Mouse (Mus musculus) spleen, adult 12 weeks (tissue): ENCODE data around the gene Padi1.
A peak's percentile ranks its signal among the peaks of the same experiment; 100 is the strongest.

Experiments used
- DNase-seq: peaks from one replicate; pipeline ENCODE4 v3.0.0; 2022; ENCODE audit warnings: low spot score

Gene Padi1

DNA sequence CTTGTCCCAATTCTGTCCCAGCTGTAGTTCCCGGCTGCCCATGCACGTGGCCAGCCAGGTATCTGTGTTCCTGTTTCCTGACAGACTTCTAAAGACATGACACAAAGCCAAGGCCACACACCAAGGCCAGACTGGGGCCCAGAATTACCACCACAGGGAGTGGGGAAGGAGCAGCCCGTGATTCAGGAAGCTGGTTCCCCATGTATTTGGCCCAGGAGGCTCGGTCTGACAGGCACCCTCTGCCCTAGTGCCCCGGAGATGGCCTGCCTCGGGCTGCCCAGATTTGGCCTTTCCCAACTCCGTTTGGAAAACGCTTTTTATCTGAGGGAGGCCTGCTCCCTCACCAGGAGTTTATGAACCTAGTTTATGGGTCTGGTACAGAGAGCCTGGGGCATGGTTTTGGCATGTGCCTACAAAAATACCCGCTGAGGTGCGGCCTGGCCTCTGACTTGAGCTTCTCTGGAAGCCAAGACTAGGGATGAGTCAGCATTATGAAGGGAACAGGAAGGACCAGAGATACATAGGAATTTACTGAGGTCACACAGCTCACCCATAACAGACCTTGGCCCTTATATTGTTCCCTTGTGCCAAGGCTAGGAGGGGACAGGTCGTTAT, 16.6 kb upstream of the Padi1 start:
- DNase-seq, result no peak

DNA sequence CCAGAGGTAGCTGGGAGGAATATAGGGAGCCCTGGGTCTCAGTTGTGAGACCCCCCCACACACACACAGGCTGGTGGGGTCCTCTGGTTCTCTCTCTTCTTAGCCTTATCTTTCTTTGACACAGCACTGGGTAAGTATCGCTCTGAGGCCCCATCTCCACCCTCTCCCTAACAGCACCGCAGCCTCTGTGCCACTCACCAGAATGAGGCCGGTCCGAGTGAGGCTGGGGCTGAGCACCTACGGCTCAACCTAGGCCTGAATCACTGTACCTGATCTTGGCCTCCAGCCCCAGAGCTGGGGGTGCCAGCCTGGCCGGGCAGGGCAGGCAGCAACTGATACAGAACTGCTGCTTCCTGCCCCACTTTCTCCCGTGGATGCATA, 15.2 kb upstream of the Padi1 start:
- DNase-seq, result no peak

DNA sequence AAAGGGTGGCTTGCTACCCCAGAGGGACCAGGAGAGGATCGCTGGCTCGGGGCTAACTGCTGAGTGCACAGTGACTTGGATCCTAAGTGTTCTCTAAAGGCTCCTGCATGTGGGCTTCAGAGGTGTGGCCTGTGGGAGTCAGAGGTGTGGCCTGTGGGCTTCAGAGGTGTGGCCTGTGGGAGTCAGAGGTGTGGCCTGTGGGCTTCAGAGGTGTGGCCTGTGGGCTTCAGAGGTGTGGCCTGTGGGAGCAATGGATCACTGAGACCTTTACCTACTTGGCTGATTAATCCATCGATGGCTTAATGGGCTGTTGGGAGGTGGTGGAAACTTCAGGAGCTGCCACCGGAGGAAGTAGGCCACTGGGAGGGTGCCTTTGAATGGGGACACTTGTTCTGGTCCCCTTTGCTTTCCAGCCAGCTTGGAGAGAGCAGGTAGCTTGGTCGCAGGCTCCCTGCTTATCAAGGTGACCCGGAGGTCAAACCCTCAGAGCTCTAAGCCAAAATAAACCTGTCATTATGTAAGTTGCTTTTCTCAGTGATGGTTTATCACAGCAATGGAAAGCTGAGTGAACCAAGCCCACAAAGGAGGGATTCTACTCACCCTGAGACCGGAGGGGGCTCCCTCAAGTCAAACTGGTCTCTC, 14.7 kb upstream of the Padi1 start:
- DNase-seq, result peak; percentile 32

DNA sequence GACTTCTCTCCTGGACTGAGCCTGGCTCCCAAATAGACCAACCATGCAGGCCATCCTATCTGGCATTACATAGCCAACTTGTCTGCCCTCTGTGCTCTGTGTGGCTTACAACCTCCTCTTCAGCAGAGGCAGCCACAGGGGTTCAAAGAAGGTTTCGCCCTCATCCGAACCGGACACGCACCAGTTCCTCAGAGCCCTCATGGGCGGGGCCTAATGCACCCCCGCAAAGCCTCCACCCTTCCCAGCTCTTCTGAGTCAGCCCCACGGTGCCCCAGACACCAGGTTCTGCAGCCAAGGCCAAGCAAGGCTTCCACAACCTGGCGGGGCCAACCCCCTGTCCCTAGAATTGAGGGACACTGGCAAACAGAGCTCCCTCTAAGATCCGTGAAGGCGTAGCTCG, 13.7 kb upstream of the Padi1 start:
- DNase-seq, result no peak

DNA sequence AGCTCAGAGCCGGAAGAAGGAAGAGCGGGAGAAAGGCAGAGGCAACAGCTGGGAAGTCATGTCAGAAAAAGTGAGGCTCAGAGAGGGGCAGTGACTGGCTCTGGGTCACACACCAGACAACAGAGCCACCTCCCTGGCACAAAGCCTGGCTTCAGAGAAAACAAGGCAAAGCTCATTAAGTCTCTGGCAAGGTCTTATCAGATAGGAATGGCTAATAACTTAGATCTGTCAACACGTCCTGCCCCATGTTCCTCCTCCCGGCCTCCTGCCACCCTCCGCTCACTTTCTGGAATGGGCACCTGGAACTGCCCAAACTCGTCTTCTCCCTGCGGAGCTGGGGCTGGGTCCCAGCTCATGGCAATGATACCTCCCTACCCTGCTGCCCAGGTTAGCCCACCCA, 12.2 kb upstream of the Padi1 start:
- DNase-seq, result no peak

DNA sequence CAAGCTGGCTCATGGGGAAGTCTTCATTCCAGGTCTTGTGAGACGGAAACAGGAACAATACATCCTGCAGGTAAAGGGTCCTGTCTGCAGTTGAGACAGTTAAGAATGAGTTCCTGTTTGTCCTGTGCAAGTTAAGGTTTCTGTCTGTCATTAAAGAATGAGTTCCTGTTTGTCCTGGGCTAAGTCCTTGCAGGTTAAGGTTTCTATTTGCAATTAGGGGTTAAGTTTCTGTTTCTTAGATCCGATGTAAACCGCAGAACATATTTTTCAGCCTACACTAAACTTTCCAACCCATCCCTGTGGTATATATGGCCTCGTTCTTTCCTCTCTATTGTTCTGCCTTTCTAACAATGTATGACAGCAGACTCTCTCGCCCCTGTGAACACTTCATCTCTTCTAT, 11.5 kb upstream of the Padi1 start:
- no peak for DNase-seq

DNA sequence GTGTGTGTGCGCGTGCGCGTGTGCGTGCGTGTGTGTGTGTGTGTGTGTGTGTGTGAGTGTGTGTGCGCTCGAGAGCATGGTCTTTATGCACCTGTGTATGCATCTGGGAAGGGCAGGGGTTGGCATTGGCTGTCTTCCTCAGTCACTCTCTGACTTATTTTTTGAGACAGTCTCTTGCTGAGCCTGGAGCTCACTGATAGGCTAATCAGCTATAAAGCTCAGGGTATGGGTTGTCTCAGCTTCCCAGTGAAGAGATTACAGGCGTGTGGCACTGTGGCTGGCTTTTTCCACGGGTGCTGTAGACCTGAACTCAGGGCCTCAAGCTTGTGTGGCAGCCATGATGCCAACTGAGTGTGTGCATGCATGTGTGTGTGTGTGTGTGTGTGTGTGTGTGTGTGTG, 9.6 kb upstream of the Padi1 start:
- no peak for DNase-seq

DNA sequence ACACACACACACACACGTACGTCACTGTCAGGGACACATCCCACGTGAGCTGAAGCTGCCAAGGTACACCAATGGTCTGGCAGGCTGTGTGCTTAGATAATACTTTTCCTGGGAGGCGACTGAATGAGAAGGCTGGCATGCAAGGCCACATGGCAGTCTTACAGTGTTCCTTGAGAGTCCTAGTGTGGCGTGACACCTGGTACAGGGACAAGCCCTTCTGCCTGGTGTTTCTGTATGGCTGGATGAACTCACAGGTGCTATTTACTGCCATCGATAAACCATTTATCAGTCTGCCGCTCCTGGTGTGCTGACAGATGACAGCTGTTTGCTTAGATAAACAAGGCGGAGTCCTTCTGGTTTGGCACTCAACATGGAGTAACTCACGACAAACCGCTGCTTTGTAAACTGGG, 8.9 kb upstream of the Padi1 start:
- peak; percentile 43 for DNase-seq

DNA sequence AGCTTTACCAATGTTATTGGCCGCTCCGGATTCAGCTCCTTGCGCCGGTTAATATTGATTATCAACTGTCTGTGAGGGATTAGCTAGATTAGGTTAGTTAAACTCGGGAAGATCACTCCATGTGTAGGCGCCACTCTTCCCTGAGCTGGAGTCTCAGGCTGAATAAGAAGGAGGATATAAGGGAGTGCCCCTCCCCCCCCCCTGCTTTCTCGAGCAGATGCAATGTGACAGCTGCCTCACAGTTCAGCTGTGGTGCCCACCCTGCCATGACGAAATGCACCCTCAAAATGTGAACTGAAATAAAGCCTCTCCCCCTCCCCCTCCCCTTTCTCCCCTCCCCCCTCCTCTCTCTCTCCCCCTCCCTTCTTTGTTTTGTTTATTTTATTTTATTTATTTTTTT, 8.0 kb upstream of the Padi1 start:
- DNase-seq, result no peak

DNA sequence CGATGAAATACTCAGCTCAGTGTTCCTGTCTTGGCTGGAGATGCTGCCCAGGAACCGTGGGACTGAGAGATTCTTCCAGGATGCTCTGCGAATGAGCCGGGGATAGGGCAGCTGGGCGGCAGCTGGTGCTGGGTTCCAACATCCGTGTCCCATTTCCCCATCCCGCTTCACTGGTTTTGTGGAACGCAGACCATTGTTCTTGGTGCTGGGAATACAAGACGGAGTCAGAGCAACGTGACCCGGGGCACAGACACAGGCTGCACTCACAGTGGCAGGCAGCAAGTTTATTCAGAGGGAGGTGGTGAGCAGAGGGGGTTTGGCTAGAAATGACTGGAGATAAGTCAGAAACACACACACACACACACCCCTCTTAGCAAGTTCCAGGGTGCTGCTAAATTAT, 3.7 kb upstream of the Padi1 start:
- no peak for DNase-seq

DNA sequence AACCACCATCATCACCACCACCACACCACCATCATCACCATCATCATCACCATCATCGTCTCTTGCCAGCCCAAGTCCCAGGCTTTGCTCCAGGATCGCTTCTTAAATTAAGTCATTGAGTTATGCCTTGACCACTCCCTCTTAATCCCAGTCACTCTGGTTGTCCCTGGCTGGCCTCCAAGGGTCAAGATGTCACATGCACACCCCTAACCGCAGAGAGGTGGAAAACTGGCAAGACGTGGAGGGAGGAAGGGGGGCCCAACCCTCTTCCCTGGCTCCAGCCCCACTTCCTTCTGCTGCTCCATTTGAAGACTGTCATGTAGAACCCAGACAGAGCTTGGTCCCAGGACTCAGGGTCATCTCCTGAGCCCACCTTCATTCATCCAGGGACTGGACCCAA, 587 bp downstream of the Padi1 start:
- DNase-seq, result no peak

DNA sequence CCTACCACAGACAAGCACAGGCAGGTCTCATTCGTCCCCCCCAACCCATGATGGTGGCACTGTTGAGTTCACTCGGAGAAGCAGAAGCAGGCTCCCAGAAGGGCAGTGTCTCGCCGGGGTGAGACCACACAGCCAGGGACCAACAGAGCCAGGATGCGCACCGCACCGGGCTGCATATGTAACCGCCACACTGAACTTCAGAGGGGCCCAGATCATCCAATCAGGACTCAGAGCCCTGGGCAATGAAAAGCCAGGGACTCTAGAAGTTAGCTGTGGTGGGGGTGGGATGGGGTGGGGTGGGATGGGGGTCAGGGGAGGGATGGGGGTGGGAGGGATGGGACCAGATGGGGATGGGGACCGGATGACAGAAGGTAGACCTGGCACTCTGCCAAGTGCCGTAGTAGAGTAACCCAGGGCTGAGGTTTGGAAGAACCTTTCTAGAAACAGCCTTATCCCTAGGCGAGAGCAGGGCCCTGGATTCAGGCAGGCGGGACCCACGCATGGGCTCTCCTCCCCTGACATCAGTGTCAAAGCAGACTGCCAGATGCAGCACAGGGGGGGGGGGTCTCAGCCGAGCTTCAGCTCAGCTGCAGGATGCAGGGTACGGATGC, 1.8 kb downstream of the Padi1 start:
- no peak for DNase-seq

DNA sequence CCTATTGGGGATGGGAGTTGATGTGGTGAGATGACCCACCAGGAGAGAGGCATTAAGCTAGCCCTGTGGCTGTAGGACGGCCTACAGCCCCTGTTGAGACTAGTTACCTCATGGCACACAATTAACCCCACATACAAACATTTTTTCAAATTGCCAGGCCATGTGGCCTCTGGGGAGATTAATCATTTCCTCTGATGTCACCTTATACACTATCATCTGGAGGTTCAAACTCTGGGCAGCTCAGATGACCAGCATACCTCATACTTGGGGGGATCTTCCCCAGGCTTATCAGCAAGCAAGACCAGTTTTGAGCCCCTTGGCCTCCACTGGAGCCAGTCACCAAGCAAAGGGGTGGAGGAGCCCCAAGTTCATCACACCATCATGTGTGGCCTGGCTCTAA, 2.7 kb downstream of the Padi1 start:
- no peak for DNase-seq

DNA sequence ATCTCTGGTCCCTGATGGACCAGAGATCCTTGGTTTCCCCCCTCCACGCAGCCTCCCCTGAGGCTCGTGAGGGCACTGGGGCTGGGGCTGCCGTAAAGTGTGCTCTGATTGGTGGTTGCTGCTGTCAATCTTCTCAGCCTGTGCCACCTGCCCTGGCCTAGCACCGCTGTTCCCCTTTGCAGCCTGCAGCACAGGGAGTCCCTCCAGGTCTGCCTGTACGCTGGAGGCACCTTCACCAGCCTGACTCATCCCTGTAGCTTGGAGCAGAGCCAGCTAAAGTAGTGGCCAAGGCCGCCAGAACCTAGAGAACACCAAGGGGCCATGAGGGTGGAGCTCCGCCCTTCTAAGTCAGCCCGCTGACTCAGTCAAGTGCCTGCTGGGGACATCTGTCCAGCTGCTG, 7.7 kb downstream of the Padi1 start:
- no peak for DNase-seq

DNA sequence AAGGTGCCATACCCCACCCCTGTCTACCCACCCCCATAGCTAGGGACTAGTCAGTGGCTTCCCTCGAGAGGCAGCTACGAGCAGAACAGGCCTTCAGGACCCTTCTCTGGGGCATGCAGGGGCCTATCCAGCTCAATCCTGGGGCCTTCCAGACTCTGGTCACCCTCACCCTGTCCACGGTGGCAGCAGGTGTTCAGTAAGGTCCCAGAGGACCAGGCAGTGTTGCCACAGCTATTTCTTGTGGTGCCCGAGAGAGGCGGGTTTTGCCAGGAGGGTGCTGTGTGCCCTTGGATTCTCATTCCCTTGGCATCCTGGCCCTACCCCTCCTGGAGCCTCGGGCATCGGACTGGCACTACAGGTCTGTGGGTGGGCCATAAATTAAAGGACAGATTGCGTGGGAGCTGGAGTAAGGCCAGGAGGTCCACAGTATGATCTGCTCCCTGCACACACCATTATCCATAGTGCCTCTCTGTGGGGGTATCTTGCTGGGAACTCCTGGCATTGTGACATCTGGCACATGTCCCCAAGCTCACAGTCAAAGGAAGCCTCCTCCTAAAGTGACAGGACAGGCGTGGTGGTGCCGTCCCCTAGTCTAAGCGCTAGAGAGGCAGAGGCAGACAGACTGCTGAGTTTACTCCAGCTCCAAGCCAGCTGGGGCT, 9.2 kb downstream of the Padi1 start:
- no peak for DNase-seq

DNA sequence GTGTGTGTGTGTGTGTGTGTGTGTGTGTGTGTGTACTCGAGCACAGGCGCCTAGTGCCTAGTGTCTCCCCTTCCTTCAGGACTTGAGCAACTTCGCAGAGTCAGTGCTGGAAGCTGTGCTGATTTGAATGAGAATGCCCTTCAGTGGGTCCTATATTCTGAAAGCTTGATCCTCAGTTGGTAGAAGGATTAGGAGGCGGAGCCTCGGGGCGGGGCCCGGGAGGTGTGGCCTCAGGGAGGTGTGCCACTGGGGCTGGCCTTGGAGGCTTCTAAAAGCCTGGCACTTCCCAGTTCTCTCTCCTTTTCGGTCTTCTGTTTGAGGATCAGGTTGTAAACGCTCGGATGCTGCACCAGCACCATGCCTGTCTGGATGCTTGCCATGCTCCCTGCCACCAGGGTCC, 9.9 kb downstream of the Padi1 start:
- DNase-seq, result no peak

DNA sequence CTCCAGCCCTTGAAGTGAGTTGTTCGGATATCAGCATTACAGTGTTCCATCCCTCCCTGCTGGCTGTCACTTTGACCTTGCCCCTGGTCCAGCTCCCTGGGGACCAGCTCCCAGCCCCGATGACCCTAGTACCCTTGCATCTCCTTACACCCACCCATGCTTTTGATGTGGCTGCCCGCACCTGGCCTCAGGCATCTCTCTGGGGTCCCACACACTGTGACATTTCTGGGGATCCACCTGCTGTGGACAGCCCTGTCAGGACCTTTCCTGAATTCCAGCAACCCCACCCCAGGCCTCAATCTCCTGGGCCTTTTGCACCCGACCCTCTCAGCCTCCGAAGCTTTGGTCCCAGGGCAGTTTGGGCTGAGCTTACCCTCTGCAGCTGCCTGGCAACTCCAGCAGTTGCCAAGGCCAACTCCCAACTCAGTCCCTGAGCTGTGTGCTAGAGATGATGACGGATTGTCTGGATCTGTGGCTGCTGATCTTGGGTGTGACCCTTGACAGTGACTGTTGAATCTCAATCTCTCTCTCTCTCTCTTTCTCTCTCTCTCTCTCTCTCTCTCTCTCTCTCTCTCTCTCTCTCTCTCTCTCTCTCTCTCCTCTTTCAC, 11.1 kb downstream of the Padi1 start:
- DNase-seq, result no peak

DNA sequence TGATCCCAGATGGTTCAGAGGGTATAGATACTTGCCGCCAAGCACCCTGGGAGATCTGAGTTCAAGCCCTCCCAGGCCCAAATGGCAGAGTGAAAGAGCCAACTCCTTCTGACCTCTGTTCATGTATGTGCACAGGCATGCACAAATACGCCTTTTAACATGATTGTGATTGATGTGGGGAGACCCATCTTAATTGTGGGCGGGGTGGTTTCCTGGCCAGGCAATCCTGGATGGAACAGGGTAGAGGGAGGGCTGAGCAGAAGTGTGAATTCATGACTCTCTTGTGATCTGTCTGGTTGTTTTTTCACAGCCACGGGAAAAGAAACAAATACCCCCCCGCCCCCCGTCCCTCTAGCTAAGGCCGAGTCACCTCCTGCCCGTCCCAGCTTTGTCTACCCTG, 12.8 kb downstream of the Padi1 start:
- no peak for DNase-seq

DNA sequence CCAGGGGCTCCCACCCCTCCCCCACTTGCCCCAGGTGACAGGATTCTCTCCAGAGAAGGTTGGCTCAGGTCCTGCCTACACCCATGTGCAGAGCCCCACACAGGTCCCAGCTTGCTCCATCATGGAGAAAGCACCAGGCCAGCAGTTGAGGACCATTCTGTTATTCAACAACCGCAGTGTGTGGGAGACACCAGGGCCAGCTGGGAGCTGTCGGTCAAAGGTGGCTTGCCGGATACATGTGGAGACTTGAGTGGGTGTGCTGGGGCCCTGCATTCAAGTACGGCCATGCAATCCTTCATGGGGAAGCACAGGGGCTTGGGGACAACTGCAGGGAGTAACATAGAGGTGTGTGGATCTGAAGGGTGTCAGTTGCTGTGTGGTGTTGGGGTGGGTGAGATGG, 13.8 kb downstream of the Padi1 start:
- no peak for DNase-seq

DNA sequence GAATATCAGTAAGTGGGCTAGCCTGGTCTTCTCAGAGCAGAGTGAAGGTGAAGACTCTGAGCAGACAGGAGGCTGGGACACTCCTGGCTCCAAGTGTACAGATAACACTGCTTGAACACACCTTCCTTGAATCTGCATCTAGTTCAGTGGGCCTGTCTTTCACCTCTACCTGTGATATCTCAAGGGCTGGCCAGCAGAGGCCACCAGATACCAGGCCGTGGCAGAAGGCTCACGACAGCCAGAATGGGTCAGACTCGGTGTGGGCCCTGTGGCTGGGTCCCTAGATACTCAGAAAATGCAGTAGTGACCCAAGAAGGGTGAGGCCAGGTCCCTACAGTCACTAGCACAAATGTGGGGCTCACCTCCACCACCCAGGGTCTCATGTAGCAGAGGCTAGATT, 18.3 kb downstream of the Padi1 start:
- no peak for DNase-seq

DNA sequence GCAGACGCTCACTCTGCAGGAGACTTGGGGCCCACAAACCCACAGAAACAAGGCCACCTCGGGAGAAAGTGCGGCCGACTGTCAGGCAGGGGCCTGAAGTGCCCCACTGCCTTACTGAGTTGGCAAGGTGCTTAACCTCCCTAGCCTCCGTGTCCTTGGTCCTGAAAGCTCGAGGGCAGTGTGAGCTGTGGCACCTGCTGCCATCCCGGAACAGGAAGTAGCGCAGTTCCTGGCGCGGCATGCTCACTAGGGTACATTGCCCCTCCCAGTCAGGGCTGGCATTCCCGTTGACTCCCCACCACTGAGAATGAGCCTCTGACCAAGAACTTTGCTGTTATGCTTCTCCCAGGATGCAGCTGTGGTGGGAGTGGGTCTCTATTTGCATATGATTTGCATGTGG, 19.6 kb downstream of the Padi1 start:
- DNase-seq, result no peak

DNA sequence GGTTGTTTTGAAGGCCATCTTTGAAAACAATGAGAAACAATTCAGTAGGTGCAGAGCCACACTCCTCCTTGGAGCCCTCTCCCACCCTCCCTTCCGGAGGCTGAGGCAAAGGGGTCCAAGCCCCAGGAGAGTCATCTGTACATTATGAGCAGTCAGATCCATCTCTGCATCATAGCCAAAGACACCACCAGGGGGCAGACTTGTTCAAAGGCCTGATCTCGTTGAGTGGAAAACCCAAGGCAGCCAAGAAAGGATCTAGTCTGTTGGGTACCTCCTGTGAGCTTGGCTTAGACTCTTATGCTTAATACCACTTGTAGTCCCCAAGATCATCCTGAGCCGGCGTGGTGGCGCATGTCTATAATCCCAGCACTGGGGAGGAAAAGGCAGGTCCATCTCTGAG, 23.6 kb downstream of the Padi1 start:
- peak; percentile 30 for DNase-seq

DNA sequence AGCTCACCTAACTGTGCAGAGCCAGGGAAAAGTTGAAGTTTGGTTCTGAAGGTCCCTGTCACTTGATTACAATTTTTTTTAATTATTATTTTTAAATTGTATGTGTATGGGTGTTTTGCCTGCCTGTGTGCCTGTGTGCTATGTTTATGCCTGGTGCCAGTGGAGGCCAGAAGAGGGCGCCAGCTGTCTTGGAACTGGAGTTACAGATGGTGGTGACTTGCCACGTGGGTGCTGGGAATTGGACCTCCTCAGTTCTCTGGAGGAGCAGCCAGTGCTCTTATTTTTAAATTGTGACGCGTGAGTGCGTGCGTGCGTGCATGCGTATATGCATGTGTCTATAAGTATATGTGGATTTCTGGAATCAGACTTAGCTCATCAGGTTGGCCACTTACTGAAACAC, 28.2 kb downstream of the Padi1 start:
- DNase-seq, result no peak
